Mouse (Mus musculus) MN1 (cell line): ENCODE data around the gene Vezf1.
A peak's percentile ranks its signal among the peaks of the same experiment; 100 is the strongest.

Experiments used
- DNase-seq: peaks from one replicate; pipeline ENCODE4 v3.0.0-alpha.2; 2016; ENCODE audit warnings: low spot score

Gene Vezf1

GRCm38 (mm10) chr11:88098787-88099598 lies 30.9 kb downstream of the Vezf1 start:
- DNase-seq = peak; percentile 75

GRCm38 (mm10) chr11:88099599-88100023 lies 31.5 kb downstream of the Vezf1 start:
- peak; percentile 66 for DNase-seq

- DNase-seq = no peak
Observed at GRCm38 (mm10) chr11:88100170-88100569, 32.1 kb downstream of the Vezf1 start.

GRCm38 (mm10) chr11:88103214-88103941 lies 35.3 kb downstream of the Vezf1 start:
- no peak for DNase-seq

- DNase-seq = peak; percentile 65
Observed at GRCm38 (mm10) chr11:88105494-88106291, 37.6 kb downstream of the Vezf1 start.

- no peak for DNase-seq
Observed at GRCm38 (mm10) chr11:88106292-88106554, 38.1 kb downstream of the Vezf1 start.

- DNase-seq = no peak
Observed at GRCm38 (mm10) chr11:88107365-88107764, 39.3 kb downstream of the Vezf1 start.

GRCm38 (mm10) chr11:88110031-88110594 lies 42.0 kb downstream of the Vezf1 start:
- peak; percentile 37 for DNase-seq

- DNase-seq = peak; percentile 84
Observed at GRCm38 (mm10) chr11:88112078-88112477, 44.0 kb downstream of the Vezf1 start.

GRCm38 (mm10) chr11:88112677-88113333 lies 44.7 kb downstream of the Vezf1 start:
- DNase-seq = no peak

GRCm38 (mm10) chr11:88113543-88114271 lies 45.6 kb downstream of the Vezf1 start:
- no peak for DNase-seq

- DNase-seq = no peak
Observed at GRCm38 (mm10) chr11:88114871-88115301, 46.8 kb downstream of the Vezf1 start.

- DNase-seq = no peak
Observed at GRCm38 (mm10) chr11:88116568-88116967, 48.5 kb downstream of the Vezf1 start.

GRCm38 (mm10) chr11:88117356-88118090 lies 49.4 kb downstream of the Vezf1 start:
- no peak for DNase-seq

- no peak for DNase-seq
Observed at GRCm38 (mm10) chr11:88118091-88118440, 50.0 kb downstream of the Vezf1 start.

- peak; percentile 91 for DNase-seq
Observed at GRCm38 (mm10) chr11:88118817-88119642, 51.0 kb downstream of the Vezf1 start.

- no peak for DNase-seq
Observed at GRCm38 (mm10) chr11:88122545-88122944, 54.5 kb downstream of the Vezf1 start.

- DNase-seq = no peak
Observed at GRCm38 (mm10) chr11:88123021-88123420, 54.9 kb downstream of the Vezf1 start.

GRCm38 (mm10) chr11:88123731-88124130 lies 55.7 kb downstream of the Vezf1 start:
- no peak for DNase-seq

GRCm38 (mm10) chr11:88125483-88125882 lies 57.4 kb downstream of the Vezf1 start:
- no peak for DNase-seq
